Mouse (Mus musculus) gastrocnemius, adult 8-10 months (tissue): ENCODE measurements around the gene Lcp2. TPM values are rescaled to one million over a fixed set of nuclear protein-coding genes. Genes with fewer than 3 reads are reported as not detected.

Experiments used
- DNase-seq, 2 experiments: peaks; one replicate each; pipeline ENCODE4 v3.0.0; 2022; ENCODE audit warnings: low spot score in 2 of 2
- total RNA-seq, 4 experiments: library from RNA; stranded (reverse); gene quantifications; 2 replicates each; pipeline ENCODE4 v1.2.4; 2022

Gene Lcp2
- total RNA-seq, result under 1 TPM; 0.19 to 0.62 (median 0.36) TPM

- no peak for DNase-seq
These were observed at the start of gene Lcp2 for GRCm38 (mm10) chr11:34046767-34047541. Gene Lcp2, plus strand, starts transcription at chr11:34046920.

- DNase-seq, result no peak
These were observed 48.5 kb upstream of the Lcp2 start for GRCm38 (mm10) chr11:33998244-33998643.

GRCm38 (mm10) chr11:34000416-34000815 lies 46.3 kb upstream of the Lcp2 start:
- DNase-seq, result no peak

- DNase-seq, result peak; percentile 22
These were observed 44.7 kb upstream of the Lcp2 start for GRCm38 (mm10) chr11:34001938-34002592.

- DNase-seq, result no peak
These were observed 44.1 kb upstream of the Lcp2 start for GRCm38 (mm10) chr11:34002593-34002965.

GRCm38 (mm10) chr11:34007616-34008015 lies 39.1 kb upstream of the Lcp2 start:
- no peak for DNase-seq

- DNase-seq, result no peak
These were observed 38.5 kb upstream of the Lcp2 start for GRCm38 (mm10) chr11:34008214-34008613.

- DNase-seq, result no peak
These were observed 38.0 kb upstream of the Lcp2 start for GRCm38 (mm10) chr11:34008702-34009101.

- DNase-seq, result no peak
These were observed 37.2 kb upstream of the Lcp2 start for GRCm38 (mm10) chr11:34009316-34010087.

GRCm38 (mm10) chr11:34010133-34010858 lies 36.4 kb upstream of the Lcp2 start:
- DNase-seq, result no peak

- no peak for DNase-seq
These were observed 35.9 kb upstream of the Lcp2 start for GRCm38 (mm10) chr11:34010859-34011172.

GRCm38 (mm10) chr11:34012007-34012652 lies 34.6 kb upstream of the Lcp2 start:
- DNase-seq, result no peak

- DNase-seq, result no peak
These were observed 21.6 kb upstream of the Lcp2 start for GRCm38 (mm10) chr11:34025091-34025490.

- no peak for DNase-seq
These were observed 17.1 kb upstream of the Lcp2 start for GRCm38 (mm10) chr11:34029658-34030057.

GRCm38 (mm10) chr11:34031015-34031805 lies 15.5 kb upstream of the Lcp2 start:
- no peak for DNase-seq

GRCm38 (mm10) chr11:34034008-34034505 lies 12.7 kb upstream of the Lcp2 start:
- DNase-seq, result no peak

GRCm38 (mm10) chr11:34034794-34035193 lies 11.9 kb upstream of the Lcp2 start:
- no peak for DNase-seq

GRCm38 (mm10) chr11:34035909-34036658 lies 10.6 kb upstream of the Lcp2 start:
- DNase-seq, result no peak

- no peak for DNase-seq
These were observed 6.7 kb upstream of the Lcp2 start for GRCm38 (mm10) chr11:34040061-34040460.
